Mouse (Mus musculus): Measurements from ENCODE around the gene Ptprd. TPM values are rescaled to one million over a fixed set of nuclear protein-coding genes. Genes with fewer than 3 reads are reported as not detected.

The Ptprd gene
- polyA plus RNA-seq, 1 experiment from 2014 or later: 15.5 TPM

GRCm38 (mm10) chr4:77647451-77648137 lies 564.2 kb downstream of the Ptprd start:
- no peak overlapping the region for H3K4me3 ChIP-seq
- no peak for DNase-seq (ENCODE audit: low spot score)
- 91% methylated on average over 5 of the region's 5 CpGs for WGBS

DNA sequence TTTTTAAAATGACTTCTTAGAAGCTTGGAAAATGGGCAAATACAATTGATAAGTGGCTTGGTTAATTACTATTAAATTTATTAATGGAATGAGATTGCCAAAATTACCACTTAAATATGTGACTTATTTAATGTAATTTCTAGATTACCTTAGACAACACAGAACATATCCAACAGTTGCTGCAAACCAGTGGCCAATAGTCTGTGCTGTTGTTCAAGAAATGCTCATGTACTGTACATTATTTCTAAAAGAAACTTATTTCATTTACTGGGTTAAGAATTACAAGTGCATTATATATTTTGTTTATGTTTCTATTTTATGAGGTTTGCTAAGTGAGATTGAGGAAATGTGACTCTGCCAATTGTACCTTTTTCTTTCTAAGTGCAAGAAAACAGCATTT lies 567.3 kb downstream of the Ptprd start:
- no peak for DNase-seq (ENCODE audit: low spot score)
- Histone ChIP-seq H3K36me3 (no peaks in the 10 kb centered on the region), H3K27ac (no peak overlapping the region), H3K9me3 (no peaks in the 10 kb centered on the region), H3K4me1 (replicated peaks) (no peaks in the 10 kb centered on the region), H3K27me3 (ENCODE audit: insufficient read depth, poor library complexity, severe bottlenecking) (no peaks in the 10 kb centered on the region), H3K4me3 (no peak overlapping the region)

More at GRCm38 (mm10) chr4:77647451-77648137, 564.2 kb downstream of the Ptprd start:
- H3K27ac ChIP-seq: no peak overlapping the region
- no peaks in the 10 kb centered on the region for H3K36me3 ChIP-seq
- H3K4me1 ChIP-seq (replicated peaks): no peaks in the 10 kb centered on the region
- no peaks in the 10 kb centered on the region for H3K9me3 ChIP-seq
- no peaks in the 10 kb centered on the region for H3K27me3 ChIP-seq (ENCODE audit: insufficient read depth, poor library complexity, severe bottlenecking)

DNA sequence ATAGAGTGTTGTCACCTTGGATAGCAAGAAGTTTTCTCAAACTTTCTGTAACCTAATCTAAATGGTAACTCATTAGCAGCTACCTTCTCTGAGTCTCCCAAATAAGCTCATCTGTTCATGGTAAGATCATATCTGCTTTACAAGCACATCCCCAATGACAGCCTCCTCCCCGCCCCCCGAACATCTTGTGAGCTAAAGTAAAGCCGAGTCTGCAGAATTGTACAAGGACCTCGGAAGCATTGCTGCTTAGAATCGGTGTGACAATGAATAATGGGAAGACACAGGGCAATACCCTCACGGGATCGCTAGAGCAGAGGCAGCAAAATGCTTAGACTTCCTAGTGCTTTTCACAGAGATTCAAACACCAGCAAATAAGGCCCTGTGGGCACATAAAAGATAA lies 571.7 kb downstream of the Ptprd start:
- Histone ChIP-seq H3K9me3 (no peaks in the 10 kb centered on the region), H3K4me1 (replicated peaks) (no peaks in the 10 kb centered on the region), H3K27ac (no peak overlapping the region), H3K27me3 (ENCODE audit: insufficient read depth, poor library complexity, severe bottlenecking) (no peaks in the 10 kb centered on the region), H3K36me3 (no peaks in the 10 kb centered on the region), H3K4me3 (no peak overlapping the region)
- WGBS: 74% methylated on average over 7 of the region's 7 CpGs
- DNase-seq (ENCODE audit: low spot score): no peak

GRCm38 (mm10) chr4:77613129-77613528 lies 598.6 kb downstream of the Ptprd start:
- DNase-seq (ENCODE audit: low spot score): no peak
- Histone ChIP-seq H3K9me3 (no peaks in the 10 kb centered on the region), H3K4me1 (replicated peaks) (no peaks in the 10 kb centered on the region), H3K4me3 (no peak overlapping the region), H3K36me3 (no peaks in the 10 kb centered on the region), H3K27ac (no peak overlapping the region), H3K27me3 (ENCODE audit: insufficient read depth, poor library complexity, severe bottlenecking) (no peaks in the 10 kb centered on the region)
- WGBS: 92% methylated on average over 1 of the region's 1 CpGs

DNA sequence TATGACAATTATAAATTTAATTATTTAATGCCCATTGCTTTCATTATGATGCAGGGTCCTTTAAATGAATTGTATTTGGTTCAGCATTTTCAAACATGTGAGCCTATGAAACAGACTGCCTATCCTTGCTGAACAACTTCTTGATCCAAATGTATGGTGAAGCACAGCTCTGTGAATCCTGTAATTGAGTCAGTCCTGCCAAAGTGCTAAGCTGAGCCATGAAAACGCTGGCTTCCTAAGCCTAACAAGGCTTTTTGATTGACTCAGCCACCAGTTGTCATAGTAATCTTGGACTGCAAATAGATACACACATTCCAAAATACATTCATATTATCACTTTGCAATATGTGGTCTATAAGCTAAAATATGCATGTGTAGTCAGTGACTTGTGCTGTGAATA lies 625.1 kb downstream of the Ptprd start:
- no peak overlapping the region for H3K4me3 ChIP-seq
- DNase-seq (ENCODE audit: low spot score): no peak
- H3K27me3 ChIP-seq (ENCODE audit: insufficient read depth, poor library complexity, severe bottlenecking): no peaks in the 10 kb centered on the region
- H3K36me3 ChIP-seq: no peaks in the 10 kb centered on the region
- no peaks in the 10 kb centered on the region for H3K4me1 ChIP-seq (replicated peaks)
- 77% methylated on average over 1 of the region's 1 CpGs for WGBS
- no peak overlapping the region for H3K27ac ChIP-seq
- no peaks in the 10 kb centered on the region for H3K9me3 ChIP-seq

DNA sequence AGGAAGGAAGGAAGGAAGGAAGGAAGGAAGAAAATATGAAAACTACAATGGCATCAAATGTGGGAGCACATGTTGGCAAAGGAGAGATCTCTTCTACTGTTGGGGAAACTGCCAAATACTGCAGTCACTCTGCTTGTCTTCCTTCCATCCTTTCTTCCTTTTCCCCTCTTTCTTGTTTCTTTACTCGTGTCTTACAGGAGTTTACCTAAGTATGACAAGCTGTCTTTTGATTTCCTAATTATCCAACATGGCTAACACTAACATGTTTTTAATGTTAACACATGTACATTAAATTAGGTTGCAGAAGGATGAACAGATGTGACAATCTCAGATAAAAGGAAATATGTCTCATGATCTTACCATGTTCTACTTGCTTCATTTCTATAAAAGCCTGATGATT lies 625.5 kb downstream of the Ptprd start:
- no peak for DNase-seq (ENCODE audit: low spot score)
- no peak overlapping the region for H3K27ac ChIP-seq
- 72% methylated on average over 1 of the region's 1 CpGs for WGBS
- H3K9me3 ChIP-seq: no peaks in the 10 kb centered on the region
- H3K4me1 ChIP-seq (replicated peaks): no peaks in the 10 kb centered on the region
- no peaks in the 10 kb centered on the region for H3K27me3 ChIP-seq (ENCODE audit: insufficient read depth, poor library complexity, severe bottlenecking)
- H3K36me3 ChIP-seq: no peaks in the 10 kb centered on the region
- H3K4me3 ChIP-seq: no peak overlapping the region

DNA sequence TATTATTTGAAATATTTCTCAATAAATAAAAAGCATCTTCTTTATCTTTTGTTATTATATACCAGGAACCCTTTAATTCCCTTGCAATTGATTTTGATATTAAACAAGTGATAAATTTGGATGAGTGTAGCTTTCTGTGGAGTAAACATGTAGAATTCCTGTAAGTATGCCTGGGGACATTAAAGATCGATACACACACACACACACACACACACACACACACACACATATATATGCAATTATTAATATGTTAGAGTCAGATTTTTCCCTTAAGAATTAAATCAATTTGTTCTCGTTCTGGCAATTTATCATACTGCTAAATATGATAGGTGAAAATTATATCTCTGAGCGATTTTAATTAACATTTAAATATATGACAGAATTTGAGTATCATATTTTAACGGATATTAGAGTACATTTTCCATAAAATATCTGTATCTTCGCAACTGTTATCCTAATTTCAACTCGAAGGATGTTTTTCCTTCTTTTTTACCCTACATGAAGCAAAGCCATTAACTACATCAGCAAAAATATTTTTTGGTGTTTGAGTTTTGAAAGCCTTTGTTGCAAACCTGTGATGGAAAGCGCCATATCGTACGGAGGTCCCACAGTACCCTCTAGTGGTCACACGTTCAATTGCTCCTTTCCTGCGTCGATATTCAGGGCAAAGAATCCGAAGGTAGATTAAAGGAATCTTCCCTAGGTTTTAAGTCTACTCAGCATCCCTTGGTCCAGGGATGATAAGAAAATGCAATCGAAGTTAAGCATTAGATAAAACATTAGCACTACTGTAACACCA lies 653.2 kb downstream of the Ptprd start:
- no peak overlapping the region for H3K27ac ChIP-seq
- H3K36me3 ChIP-seq: no peaks in the 10 kb centered on the region
- H3K9me3 ChIP-seq: no peaks in the 10 kb centered on the region
- 25% methylated on average over 14 of the region's 14 CpGs for WGBS
- no peak overlapping the region for H3K4me3 ChIP-seq
- H3K4me1 ChIP-seq (replicated peaks): no peaks in the 10 kb centered on the region
- no peaks in the 10 kb centered on the region for H3K27me3 ChIP-seq (ENCODE audit: insufficient read depth, poor library complexity, severe bottlenecking)
- peak; percentile 38 for DNase-seq (ENCODE audit: low spot score)

DNA sequence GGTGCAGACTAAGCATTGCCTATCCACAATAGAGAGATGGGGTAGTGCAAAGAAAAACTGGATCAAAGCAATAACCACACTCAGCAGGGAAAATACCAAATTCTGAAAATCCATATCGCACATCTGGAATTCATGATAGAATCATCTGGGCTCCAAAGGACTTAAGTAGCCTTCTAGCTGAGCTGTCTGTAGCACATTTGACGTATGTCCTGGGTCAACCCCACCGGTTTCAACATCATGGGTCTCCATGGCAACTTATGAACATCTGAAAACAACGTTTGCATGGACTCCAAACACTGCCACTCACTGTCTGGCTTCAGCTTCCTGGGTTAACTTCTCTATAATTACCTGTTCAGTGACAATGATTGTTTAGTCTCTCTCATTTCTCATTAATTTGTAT lies 655.9 kb downstream of the Ptprd start:
- WGBS: 63% methylated on average over 4 of the region's 4 CpGs
- no peaks in the 10 kb centered on the region for H3K9me3 ChIP-seq
- H3K27me3 ChIP-seq (ENCODE audit: insufficient read depth, poor library complexity, severe bottlenecking): no peaks in the 10 kb centered on the region
- H3K4me1 ChIP-seq (replicated peaks): no peaks in the 10 kb centered on the region
- no peak for DNase-seq (ENCODE audit: low spot score)
- no peaks in the 10 kb centered on the region for H3K36me3 ChIP-seq
- H3K27ac ChIP-seq: no peak overlapping the region
- H3K4me3 ChIP-seq: no peak overlapping the region

GRCm38 (mm10) chr4:77537843-77538242 lies 673.9 kb downstream of the Ptprd start:
- H3K4me1 ChIP-seq (replicated peaks): no peaks in the 10 kb centered on the region

GRCm38 (mm10) chr4:77537336-77537735 lies 674.4 kb downstream of the Ptprd start:
- DNase-seq (ENCODE audit: low spot score): no peak
- Histone ChIP-seq H3K4me1 (replicated peaks) (no peaks in the 10 kb centered on the region), H3K36me3 (no peaks in the 10 kb centered on the region), H3K4me3 (no peak overlapping the region), H3K9me3 (no peaks in the 10 kb centered on the region), H3K27me3 (ENCODE audit: insufficient read depth, poor library complexity, severe bottlenecking) (no peaks in the 10 kb centered on the region), H3K27ac (no peak overlapping the region)
- 69% methylated on average over 5 of the region's 5 CpGs for WGBS

More at GRCm38 (mm10) chr4:77537843-77538242, 673.9 kb downstream of the Ptprd start:
- H3K4me3 ChIP-seq: no peak overlapping the region
- no peak overlapping the region for H3K27ac ChIP-seq
- WGBS: 86% methylated on average over 4 of the region's 4 CpGs
- no peaks in the 10 kb centered on the region for H3K36me3 ChIP-seq
- no peaks in the 10 kb centered on the region for H3K27me3 ChIP-seq (ENCODE audit: insufficient read depth, poor library complexity, severe bottlenecking)
- DNase-seq (ENCODE audit: low spot score): no peak
- no peaks in the 10 kb centered on the region for H3K9me3 ChIP-seq

- no peak for DNase-seq (ENCODE audit: low spot score)
- no peak overlapping the region for H3K27ac ChIP-seq
- H3K27me3 ChIP-seq (ENCODE audit: insufficient read depth, poor library complexity, severe bottlenecking): no peaks in the 10 kb centered on the region
- no peaks in the 10 kb centered on the region for H3K4me1 ChIP-seq (replicated peaks)
- H3K4me3 ChIP-seq: no peak overlapping the region
- no peaks in the 10 kb centered on the region for H3K9me3 ChIP-seq
- 88% methylated on average over 6 of the region's 6 CpGs for WGBS
- H3K36me3 ChIP-seq: no peaks in the 10 kb centered on the region
Observed at GRCm38 (mm10) chr4:77535601-77536000, 676.2 kb downstream of the Ptprd start.

- no peak for DNase-seq (ENCODE audit: low spot score)
- Histone ChIP-seq H3K27me3 (ENCODE audit: insufficient read depth, poor library complexity, severe bottlenecking) (no peaks in the 10 kb centered on the region), H3K36me3 (no peaks in the 10 kb centered on the region), H3K4me3 (no peak overlapping the region), H3K4me1 (replicated peaks) (no peaks in the 10 kb centered on the region), H3K9me3 (no peaks in the 10 kb centered on the region), H3K27ac (no peak overlapping the region)
- 73% methylated on average over 4 of the region's 4 CpGs for WGBS
Observed at GRCm38 (mm10) chr4:77534553-77534952, 677.2 kb downstream of the Ptprd start.

- Histone ChIP-seq H3K4me1 (replicated peaks) (no peaks in the 10 kb centered on the region), H3K27ac (no peak overlapping the region), H3K27me3 (ENCODE audit: insufficient read depth, poor library complexity, severe bottlenecking) (no peaks in the 10 kb centered on the region), H3K36me3 (no peaks in the 10 kb centered on the region), H3K9me3 (no peaks in the 10 kb centered on the region), H3K4me3 (no peak overlapping the region)
- whole genome bisulfite sequencing: 47% methylated on average over 5 of the region's 5 CpGs
- DNase-seq (ENCODE audit: low spot score): peak; percentile 3
Observed at GRCm38 (mm10) chr4:77519166-77519565, 692.6 kb downstream of the Ptprd start.

All from hindbrain, embryonic 10.5 days (tissue).